Mouse (Mus musculus) spleen, postnatal 14 days (tissue): ENCODE results near the gene Rbm19.

Experiments
- DNase-seq, 2 experiments: peaks; one replicate each; pipeline ENCODE4 v3.0.0; 2021 to 2022; ENCODE audit warnings: low spot score in 2 of 2

Gene Rbm19

DNA sequence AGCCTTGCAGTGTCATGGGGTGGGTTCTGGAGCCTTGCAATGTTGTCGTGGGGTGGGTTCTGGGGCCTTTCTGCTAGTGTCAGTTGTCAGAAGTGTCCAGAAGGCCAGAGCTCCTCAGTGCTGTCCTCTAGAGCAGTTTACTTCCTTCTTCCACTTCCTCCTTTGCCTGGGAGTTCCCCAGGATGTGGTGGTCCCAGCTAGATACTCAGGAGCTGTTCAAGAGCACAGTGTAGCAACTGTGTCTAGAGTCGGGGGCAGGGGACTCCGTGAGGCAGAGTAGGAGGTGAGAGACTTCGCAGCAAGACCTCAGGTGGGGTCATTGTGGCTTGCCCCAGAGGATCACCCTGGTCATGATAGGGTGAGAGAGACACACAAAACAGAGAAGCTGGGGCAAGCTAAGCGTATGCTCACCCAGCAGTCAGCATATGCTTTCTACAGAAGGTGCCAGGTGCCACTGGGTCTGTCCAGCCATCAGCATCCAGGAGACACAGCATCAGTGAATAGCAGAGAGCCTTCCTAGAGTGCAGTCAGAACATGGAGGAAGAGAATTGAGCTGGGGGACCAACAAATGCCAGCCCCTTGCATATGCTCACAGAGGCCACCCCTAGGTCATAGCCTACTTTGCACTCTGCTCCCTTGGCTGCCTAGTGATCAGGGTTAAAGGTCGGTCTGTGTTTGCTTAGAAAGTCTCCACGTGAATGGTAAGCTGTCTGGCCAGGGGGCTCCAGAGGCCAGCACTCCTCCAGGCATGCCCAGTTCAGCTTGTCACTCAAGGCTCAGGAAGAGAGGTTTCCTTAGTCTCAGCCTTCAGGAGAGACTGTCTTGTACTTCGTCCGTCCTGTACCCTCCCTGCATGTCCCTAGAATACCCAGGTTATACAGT is 49.0 kb downstream of the Rbm19 start:
- DNase-seq, result no peak

- no peak for DNase-seq
Observed at GRCm38 (mm10) chr5:120167787-120168325, 51.6 kb downstream of the Rbm19 start.

DNA sequence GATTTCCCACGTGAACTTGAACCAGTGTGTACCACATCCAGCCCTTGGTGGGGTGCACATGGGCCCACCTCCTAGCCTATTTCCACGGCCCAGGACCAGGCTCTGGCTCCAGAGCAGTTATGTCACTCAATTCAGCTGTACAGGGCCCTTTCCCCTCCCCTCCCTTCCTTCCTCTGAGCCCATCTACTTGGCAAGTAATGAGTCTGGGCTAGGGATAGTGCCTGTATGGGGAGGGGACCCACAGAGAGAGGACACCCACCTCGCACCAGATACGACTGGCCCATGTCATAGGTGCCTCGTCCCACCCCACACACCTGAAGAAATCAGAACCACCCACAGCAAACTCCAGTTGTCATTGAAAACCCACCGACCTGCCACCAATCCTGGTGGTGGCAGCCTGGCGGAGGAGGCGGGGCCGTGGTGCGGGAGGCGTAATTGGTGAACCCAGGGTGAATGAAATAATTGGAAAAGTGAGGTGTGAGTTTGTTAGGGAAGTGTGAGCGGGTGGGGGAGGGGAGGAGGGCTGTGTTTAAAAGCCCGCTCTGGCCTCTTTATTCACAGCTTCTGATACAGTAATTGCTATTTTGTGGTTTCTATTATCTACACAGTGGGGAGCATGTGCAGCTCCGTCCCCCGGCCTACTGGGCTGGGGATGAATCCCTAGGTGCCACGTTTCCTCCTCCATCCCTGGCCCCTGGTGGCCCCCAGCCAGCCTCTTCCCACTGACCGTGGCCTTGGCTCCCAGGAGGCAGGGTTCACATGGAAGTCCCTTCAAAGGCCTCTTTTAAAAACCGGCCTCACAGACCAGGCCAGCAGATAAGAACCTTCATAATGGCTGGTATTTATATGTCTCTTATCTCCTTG is 55.8 kb downstream of the Rbm19 start:
- DNase-seq, result no peak

- DNase-seq, result no peak
Observed at GRCm38 (mm10) chr5:120172729-120173101, 56.5 kb downstream of the Rbm19 start.

DNA sequence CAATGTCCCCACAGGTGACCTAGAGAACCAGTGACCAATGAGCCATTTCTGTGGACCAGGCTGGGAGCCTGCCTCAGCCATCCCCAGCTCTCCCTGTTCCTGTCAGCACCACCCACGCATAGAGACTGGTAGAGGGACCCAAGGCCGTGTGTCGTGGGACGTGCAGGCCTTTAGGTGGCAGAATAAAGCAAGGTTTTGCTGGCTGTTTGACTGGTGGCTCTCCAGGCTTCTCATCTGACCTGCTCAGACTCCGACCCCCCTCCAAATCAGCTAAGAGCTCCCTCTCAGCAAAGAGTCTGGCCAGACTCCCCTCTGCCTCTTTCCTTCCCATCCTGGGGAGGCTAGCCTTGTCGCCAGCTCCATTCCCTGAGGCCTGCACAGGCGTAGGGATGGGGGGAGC is 58.1 kb downstream of the Rbm19 start:
- DNase-seq, result no peak

DNA sequence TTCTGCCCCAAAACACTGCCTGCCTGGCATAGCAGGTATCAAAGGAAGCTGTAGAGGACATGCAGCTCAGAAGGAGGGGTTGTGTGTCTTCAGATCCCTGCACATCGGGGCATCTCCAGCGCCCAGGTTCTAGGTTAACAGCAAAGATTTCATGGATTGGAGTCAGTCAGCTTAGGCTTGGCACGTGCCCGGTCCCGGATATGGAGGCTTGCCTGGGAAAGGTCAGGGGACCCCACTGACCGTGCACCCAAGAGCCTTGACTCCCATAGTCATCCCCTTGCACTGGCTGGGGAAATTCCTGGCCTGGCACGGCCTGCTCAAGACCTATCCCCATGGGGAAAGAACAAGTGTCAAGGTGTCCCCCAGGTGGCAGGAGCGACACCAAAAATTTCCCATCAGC is 59.0 kb downstream of the Rbm19 start:
- no peak for DNase-seq

GRCm38 (mm10) chr5:120176246-120177065 is 60.2 kb downstream of the Rbm19 start:
- DNase-seq, result no peak

DNA sequence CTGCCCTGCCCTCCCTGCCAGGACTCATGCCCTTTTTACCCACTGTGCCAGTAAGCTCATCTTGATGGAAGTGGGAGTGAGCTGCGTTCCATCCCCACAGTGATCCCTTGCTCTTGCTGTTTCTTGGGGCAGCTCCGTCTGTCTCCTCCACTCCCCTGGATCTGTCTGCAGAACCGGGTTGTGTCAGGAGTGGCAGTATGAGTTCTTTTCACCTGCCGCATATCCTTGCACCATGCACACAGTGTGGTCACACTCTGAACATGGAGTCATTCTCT is 60.7 kb downstream of the Rbm19 start:
- DNase-seq, result no peak

- DNase-seq, result no peak
Observed at GRCm38 (mm10) chr5:120180102-120180501, 63.8 kb downstream of the Rbm19 start.

- DNase-seq, result no peak
Observed at GRCm38 (mm10) chr5:120181384-120181783, 65.1 kb downstream of the Rbm19 start.

DNA sequence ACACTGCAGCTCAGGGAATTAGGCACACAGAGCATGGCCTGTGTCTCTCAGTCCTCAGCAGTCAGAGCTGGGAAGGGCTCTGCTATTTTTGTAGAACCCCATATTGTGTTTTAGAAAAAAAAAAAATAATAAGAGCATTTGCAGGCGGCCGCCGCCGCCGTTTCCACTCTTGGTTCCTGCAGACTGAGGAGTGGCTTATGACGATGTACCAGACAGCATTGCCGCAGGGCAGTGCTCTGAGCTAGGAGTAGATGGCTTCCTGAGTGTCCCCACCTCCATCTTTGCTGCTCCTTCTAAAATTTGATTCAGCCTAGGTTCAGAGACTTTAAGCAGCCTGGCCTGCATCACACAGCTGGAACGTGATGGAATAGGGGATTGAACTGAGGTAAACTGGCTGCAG is 67.1 kb downstream of the Rbm19 start:
- DNase-seq, result no peak

DNA sequence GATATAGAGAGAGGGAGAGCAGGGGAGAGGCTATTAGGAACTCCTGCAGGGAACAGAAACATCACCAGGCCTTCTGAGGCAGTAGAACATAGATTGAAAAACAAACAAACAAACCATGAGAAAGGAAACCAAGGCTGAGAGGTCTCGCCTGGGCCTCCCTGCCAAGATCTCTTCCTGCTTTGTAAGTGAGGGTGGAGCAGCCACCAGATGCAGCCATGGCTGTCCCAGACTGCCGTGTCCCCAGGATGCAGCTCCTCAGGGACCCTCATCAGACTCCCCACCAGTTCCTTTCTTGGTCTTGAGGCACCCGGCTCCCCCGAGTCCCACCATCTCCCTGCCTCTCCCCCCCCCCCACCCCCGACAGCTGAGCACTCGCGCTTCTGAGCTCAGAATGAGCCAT is 67.5 kb downstream of the Rbm19 start:
- DNase-seq, result no peak

DNA sequence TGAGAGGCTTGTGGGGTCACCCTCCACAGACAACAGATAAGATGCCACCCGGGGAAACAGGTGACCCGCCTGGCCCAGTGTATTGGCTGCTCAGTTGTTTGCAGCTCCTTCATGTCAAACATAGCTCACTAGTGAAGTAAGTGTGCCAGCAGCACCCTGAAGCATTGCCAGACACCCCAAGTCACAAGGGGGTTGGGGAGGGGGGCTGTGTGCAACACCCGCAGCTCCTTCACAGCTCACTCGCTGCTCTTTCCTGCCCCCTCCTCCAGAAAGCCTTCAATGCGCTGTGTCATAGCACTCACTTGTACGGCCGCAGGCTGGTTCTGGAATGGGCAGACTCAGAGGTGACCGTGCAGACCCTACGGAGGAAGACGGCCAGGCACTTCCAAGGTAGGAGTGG is 69.7 kb downstream of the Rbm19 start:
- DNase-seq, result no peak

DNA sequence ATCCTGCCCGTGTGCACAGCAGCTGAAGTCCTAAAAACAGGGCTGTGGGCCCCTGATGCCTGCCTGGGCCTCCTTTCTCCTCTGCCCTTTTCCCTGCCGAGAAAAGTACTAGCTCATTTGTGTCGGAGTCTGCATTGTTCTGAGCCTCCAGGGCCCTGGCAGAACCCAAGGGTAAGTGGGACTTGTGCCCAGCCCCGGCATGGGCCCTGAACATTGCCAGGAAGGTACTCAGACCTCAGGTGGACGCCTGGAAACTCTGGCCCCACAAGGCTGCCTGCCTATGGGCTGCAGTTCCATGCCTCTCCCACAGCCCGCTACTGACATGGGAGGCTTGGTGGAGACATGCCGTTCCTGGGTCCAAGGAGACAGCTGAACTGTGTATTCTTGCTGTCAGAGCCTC is 72.3 kb downstream of the Rbm19 start:
- no peak for DNase-seq

DNA sequence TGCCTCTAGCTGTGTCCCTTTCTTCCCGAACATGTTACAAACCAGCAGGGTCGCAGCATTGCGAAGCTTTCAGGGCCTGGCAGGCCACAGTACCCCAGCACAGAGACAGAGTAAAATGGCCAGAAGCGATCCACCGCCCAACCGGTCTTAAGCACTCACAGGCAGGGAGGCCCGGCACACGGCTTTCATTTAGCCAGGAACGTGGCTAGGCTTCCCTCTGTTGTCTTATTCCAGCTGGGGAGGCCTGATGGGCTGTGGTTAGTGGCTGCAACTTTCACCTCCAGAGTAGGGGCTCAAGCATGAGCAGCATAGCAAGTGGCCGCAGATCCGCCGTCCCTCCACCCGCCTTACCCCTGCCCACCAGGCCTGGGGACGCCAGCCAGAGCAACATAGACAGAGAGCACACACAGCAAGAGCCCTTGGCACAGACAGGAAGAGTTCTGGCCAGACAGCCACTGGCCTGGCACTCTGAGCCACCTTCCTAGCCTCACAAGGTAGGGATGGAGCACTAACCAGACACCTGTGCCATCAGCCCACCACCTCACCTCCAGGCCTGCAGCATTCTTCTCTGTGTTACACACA is 73.8 kb downstream of the Rbm19 start:
- no peak for DNase-seq

DNA sequence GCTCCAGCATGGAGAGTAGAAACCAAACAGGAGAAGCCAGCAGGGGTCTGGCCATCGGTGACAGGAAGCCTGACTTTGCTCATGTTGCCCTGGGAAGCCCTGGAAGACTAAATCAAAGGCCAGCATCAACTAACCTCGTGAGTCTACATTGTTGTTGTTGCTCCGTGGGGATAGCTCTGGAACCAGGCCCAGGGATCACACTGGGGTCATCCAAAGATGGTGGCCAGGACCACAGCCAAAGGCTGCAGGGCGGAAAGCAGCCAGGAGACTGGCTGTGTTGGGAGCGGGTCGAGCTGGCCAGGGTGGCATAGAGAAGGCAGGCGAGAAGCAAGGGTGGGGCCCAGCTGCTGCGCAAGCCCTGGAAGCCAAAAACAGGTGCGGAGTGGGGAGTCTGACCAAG is 75.4 kb downstream of the Rbm19 start:
- DNase-seq, result no peak

DNA sequence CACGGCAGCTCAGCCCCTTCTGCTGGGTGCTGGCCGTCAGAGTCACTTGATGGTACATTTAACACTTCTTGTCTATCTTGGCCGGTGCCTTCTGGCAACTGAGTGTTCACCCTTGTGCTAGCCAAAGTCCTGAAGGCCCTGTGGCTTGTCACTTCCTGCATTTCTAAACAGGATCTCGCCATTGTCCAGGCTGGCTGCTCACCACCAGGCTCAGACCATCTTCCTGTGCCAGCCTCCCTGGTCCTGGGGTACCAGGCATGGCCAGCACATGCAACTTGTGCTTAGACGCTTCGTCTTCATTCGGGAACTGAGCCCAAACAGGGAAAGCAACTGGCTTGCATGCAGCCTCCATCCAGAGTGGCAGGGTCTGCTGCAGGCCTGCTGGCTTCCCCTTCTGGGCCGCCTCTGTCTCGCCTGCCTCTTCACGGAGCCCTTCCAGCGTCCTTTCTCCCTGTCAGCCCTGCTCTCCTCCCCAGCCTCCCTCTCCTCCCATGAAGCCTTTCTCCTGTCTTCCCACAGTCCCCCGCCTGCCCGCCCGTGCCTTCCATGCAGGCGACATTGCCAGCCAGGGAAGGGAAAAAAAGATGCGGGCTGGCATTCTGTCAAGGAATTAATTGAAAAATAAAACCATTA is 78.2 kb downstream of the Rbm19 start:
- no peak for DNase-seq

- no peak for DNase-seq
Observed at GRCm38 (mm10) chr5:120194948-120195347, 78.7 kb downstream of the Rbm19 start.

- DNase-seq, result no peak
Observed at GRCm38 (mm10) chr5:120196879-120197278, 80.6 kb downstream of the Rbm19 start.

- no peak for DNase-seq
Observed at GRCm38 (mm10) chr5:120197813-120198387, 81.6 kb downstream of the Rbm19 start.

DNA sequence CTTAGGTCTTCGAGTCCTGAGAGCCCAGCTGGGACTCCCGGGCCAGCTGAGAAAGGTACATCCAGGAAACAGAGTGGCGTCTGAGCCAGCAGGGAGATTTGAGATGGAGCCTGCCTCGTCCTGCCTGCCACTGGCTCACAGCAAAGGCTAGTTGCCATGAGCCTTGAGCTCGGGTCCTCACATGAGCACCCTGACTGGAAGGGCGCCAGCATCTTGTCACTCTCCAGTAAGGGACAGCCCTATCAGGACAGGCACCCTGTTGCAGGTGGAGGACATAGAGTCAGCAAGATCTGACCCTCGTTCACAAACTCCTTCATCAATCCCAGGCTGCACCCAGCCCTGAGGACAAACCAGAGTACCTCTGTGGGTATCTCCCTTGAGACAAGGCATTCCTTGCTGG is 83.6 kb downstream of the Rbm19 start:
- DNase-seq, result no peak
